Mouse (Mus musculus) hindbrain, postnatal 0 days (tissue): ENCODE results near the gene Tcf20. TPM values are rescaled to one million over a fixed set of nuclear protein-coding genes. Genes with fewer than 3 reads are reported as not detected.

Experiments used
- ATAC-seq: fragments of 200-750 bp; cut with Nextera tagmentation; 2 replicates; pipeline ENCODE4 v1.8.0; 2017; ENCODE audit warnings: mild to moderate bottlenecking, moderate TSS enrichment, moderate library complexity
- DNase-seq: peaks from one replicate; pipeline ENCODE4 v3.0.0-alpha.2; 2015; ENCODE audit warnings: low spot score
- H3K27ac ChIP-seq: fragments of 300-500 bp; sonication (generic); 2 replicates; pipeline ENCODE4 v1.5.1; 2014; ENCODE audit warnings: mild to moderate bottlenecking
- H3K27me3 ChIP-seq: fragments of 300-500 bp; sonication (generic); 2 replicates; pipeline ENCODE4 v1.6.1; 2014; ENCODE audit warnings: low read length, mixed read lengths; ENCODE audit not compliant: insufficient read depth
- H3K36me3 ChIP-seq: fragments of 300-500 bp; sonication (generic); 2 replicates; pipeline ENCODE4 v1.6.1; 2014; ENCODE audit warnings: low read length, mixed read lengths; ENCODE audit not compliant: insufficient read depth
- H3K4me1 ChIP-seq: fragments of 300-500 bp; sonication (generic); 2 replicates; pipeline ENCODE4 v1.6.1; 2014; ENCODE audit warnings: antibody characterized with exemption, low read length, mixed read lengths; ENCODE audit not compliant: insufficient read depth
- H3K4me2 ChIP-seq: fragments of 300-500 bp; sonication (generic); 2 replicates; pipeline ENCODE4 v1.6.1; 2014; ENCODE audit warnings: low read depth, mild to moderate bottlenecking, low read length, moderate library complexity, mixed read lengths
- H3K4me3 ChIP-seq: fragments of 300-500 bp; sonication (generic); 2 replicates; pipeline ENCODE4 v1.5.1; 2014; ENCODE audit warnings: low read length
- H3K9ac ChIP-seq: fragments of 300-500 bp; sonication (generic); replicated peaks from 2 replicates; pipeline ENCODE4 v1.6.1; 2014; ENCODE audit warnings: mild to moderate bottlenecking, low read length, moderate library complexity, mixed read lengths
- H3K9me3 ChIP-seq: fragments of 300-500 bp; sonication (generic); 2 replicates; pipeline ENCODE4 v1.6.1; 2016; ENCODE audit warnings: low read length, mixed read lengths
- CTCF ChIP-seq: IDR thresholded peaks from 2 replicates; pipeline ENCODE4 v1.5.1; 2016; ENCODE audit warnings: antibody characterized with exemption, control low read depth, low read depth
- WGBS: fragments of 180-500 bp; shearing (Covaris S2); extraction: QIAGEN DNeasy Blood & Tissue Kit; methylation state at CpG from one replicate; pipeline ENCODE4 v1.1.7; 2014; 5-methylcytosine and 5-hydroxymethylcytosine counted together
- polyA plus RNA-seq: library from polyadenylated mRNA; unstranded; fragments of >200 nt; fragmentation: Nextera tagmentation; extraction: Ambion mirVana; gene quantifications from 2 replicates; pipeline ENCODE4 v1.2.1, GENCODE M21; 2015
- total RNA-seq: library from RNA; depleted of rRNA; stranded (reverse); fragments of >200 nt; gene quantifications from 2 replicates; pipeline ENCODE4 v1.2.3, GENCODE M21; 2014

Gene Tcf20
- total and polyA plus RNA-seq, 2 experiments from 2014 or later: 8.6 to 98.3 TPM

DNA sequence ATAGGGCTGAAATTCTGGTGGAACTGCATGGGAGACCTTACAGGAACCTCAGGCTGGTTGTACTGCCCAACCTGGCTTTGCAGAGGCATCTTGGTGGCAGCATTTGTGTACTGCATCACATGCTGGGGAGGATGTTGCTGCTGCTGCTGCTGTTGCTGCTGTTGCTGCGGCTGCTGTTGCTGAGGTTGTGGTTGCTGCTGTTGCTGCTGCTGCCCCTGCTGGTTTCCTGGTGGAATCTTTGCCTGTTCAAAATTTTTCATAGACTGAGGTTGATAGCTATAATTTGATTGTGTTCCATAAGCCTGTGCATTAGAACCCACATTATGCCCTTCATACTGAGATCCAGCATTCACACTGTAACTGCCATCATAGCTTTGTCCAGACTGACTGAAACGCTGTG, 131.6 kb downstream of the Tcf20 start:
- H3K4me1 ChIP-seq: peaks cover 7% of the 10 kb centered on the region
- peaks cover 39% of the 10 kb centered on the region for H3K36me3 ChIP-seq
- H3K9me3 ChIP-seq: no peaks in the 10 kb centered on the region
- TF ChIP-seq CTCF: peak; percentile 56
- no peak overlapping the region for H3K9ac ChIP-seq
- H3K4me3 ChIP-seq: no peak overlapping the region
- WGBS: 77% methylated on average over 2 of the region's 2 CpGs
- ATAC-seq (no peak), DNase-seq (peak; percentile 7)
- no peak overlapping the region for H3K4me2 ChIP-seq
- H3K27ac ChIP-seq: no peak overlapping the region
- H3K27me3 ChIP-seq: no peaks in the 10 kb centered on the region

DNA sequence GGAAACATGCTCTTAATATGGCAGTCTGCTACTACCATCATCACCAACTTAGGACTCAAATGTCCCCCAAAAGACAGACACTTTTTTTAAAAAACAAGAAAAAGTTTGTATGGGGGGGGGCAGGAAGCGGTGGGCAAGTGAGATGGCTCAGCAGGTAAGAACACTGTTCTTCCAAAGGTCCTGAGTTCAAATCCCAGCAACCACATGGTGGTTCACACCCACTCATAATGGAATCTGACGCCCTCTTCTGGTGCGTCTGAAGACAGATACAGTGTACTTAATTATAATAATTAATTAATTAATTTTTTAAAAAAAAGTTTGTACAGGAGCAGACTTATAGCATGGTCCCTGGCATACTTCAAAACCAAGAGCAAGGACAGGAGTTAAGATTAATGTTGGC, 148.5 kb downstream of the Tcf20 start:
- Histone ChIP-seq H3K9me3 (no peaks in the 10 kb centered on the region), H3K36me3 (no peaks in the 10 kb centered on the region), H3K4me1 (no peaks in the 10 kb centered on the region), H3K27me3 (no peaks in the 10 kb centered on the region), H3K4me2 (no peak overlapping the region), H3K9ac (no peak overlapping the region), H3K4me3 (no peak overlapping the region), H3K27ac (no peak overlapping the region)
- TF ChIP-seq CTCF: no peak
- 97% methylated on average over 3 of the region's 3 CpGs for whole genome bisulfite sequencing
- DNase-seq (no peak), ATAC-seq (no peak)

GRCm38 (mm10) chr15:82829917-82830316, 157.8 kb downstream of the Tcf20 start:
- H3K9me3 ChIP-seq: no peaks in the 10 kb centered on the region
- TF ChIP-seq CTCF: no peak
- no peak overlapping the region for H3K9ac ChIP-seq
- WGBS: 68% methylated on average over 6 of the region's 6 CpGs
- DNase-seq: peak; percentile 11
- ATAC-seq: no peak
- no peak overlapping the region for H3K27ac ChIP-seq
- H3K4me1 ChIP-seq: no peaks in the 10 kb centered on the region
- H3K4me2 ChIP-seq: no peak overlapping the region
- H3K4me3 ChIP-seq: no peak overlapping the region
- H3K36me3 ChIP-seq: no peaks in the 10 kb centered on the region
- H3K27me3 ChIP-seq: no peaks in the 10 kb centered on the region

DNA sequence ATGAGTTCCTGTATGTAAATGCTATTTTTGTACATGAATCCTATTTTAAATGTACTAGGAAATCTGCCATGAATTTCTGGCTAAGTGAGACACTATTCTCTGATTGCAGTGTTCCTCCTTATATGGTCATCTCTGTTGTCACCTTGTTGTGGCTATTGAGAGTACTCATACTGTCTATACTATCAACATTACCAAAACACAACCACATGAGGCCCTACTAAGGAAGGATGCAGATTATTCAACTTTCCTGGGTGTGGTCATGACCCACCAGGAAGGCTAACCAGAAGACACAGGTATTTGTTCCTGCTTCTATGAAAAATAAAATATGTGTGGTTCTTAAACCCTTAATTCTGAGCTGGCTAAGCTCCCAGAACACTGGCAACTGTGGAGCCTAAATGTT, 161.8 kb downstream of the Tcf20 start:
- no peak for DNase-seq
- Histone ChIP-seq H3K4me2 (no peak overlapping the region), H3K36me3 (no peaks in the 10 kb centered on the region), H3K9ac (no peak overlapping the region), H3K27ac (no peak overlapping the region), H3K4me3 (no peak overlapping the region), H3K9me3 (no peaks in the 10 kb centered on the region), H3K27me3 (no peaks in the 10 kb centered on the region), H3K4me1 (no peaks in the 10 kb centered on the region)
- ATAC-seq: no peak
- TF ChIP-seq CTCF: no peak

DNA sequence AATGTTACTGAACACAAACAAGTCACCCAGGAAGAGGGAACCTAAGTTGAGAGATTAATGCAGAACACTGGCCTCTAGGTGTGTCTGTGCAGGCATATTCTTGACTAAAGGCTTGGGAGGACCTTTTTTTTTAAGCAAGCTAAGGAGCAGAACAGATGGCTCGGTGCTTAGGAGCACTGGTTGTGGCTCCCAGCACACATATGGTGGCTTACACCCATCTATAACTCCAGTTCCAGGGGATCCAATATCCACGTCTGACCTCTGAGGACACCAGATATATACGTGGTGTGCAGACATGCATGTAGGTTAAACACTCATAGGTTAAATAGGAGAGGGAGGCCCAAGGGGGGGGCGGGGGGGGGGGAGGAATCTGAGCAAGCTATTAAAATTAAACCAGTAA, 165.3 kb downstream of the Tcf20 start:
- DNase-seq (no peak), ATAC-seq (no peak)
- no peaks in the 10 kb centered on the region for H3K9me3 ChIP-seq
- H3K4me2 ChIP-seq: no peak overlapping the region
- no peaks in the 10 kb centered on the region for H3K27me3 ChIP-seq
- H3K27ac ChIP-seq: no peak overlapping the region
- no peaks in the 10 kb centered on the region for H3K4me1 ChIP-seq
- H3K36me3 ChIP-seq: no peaks in the 10 kb centered on the region
- H3K9ac ChIP-seq: no peak overlapping the region
- TF ChIP-seq CTCF: no peak
- 55% methylated on average over 3 of the region's 4 CpGs for WGBS
- no peak overlapping the region for H3K4me3 ChIP-seq

GRCm38 (mm10) chr15:82821657-82822056, 166.0 kb downstream of the Tcf20 start:
- Histone ChIP-seq H3K4me3 (no peak overlapping the region), H3K9me3 (no peaks in the 10 kb centered on the region), H3K4me2 (no peak overlapping the region), H3K4me1 (no peaks in the 10 kb centered on the region), H3K27me3 (no peaks in the 10 kb centered on the region), H3K36me3 (no peaks in the 10 kb centered on the region), H3K9ac (no peak overlapping the region), H3K27ac (no peak overlapping the region)
- no peak for TF ChIP-seq CTCF
- ATAC-seq: no peak
- DNase-seq: no peak
- 94% methylated on average over 1 of the region's 1 CpGs for WGBS

- Histone ChIP-seq H3K9me3 (no peaks in the 10 kb centered on the region), H3K4me2 (no peak overlapping the region), H3K36me3 (no peaks in the 10 kb centered on the region), H3K27ac (no peak overlapping the region), H3K4me3 (no peak overlapping the region), H3K4me1 (no peaks in the 10 kb centered on the region), H3K9ac (no peak overlapping the region), H3K27me3 (no peaks in the 10 kb centered on the region)
- no peak for ATAC-seq
- no peak for DNase-seq
- no peak for TF ChIP-seq CTCF
- 85% methylated on average over 4 of the region's 4 CpGs for WGBS
Observed at GRCm38 (mm10) chr15:82815296-82815695, 172.4 kb downstream of the Tcf20 start.
